17 mouse cellular contexts compared by ENCODE assay signal in the genomic region with DNA sequence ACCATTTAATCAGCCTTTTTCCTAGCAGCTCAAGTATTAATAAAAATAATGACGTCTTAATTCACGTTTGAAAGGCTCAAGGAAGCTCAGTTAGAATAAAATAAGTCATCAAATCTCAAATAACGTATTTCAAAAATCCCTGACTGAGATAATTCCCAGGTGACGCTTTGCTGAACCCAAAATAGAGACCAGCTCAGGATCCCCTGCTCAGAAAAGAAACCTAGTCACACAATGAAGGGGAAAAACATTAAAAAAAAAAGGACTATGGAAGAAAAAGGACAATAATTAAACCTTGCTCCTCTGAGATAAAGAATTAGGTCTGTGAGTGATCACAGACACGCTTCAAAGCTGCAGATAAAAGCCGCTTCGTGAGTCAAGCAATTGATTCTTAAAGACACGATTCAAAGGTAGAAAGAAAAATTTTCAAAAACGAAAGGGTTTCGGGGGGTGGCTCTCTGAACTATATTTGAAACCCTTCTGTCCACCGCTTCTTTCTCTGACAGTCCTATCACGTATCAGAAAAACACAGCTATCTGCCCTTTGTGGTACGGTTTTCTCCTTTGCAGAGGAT. TPM values are rescaled to one million over a fixed set of nuclear protein-coding genes. Genes with fewer than 3 reads are reported as not detected.
DNase-seq lines count a peak whose midpoint lies in the region; ATAC-seq and TF ChIP-seq lines count a peak whose summit lies in the region.
"Had no signal": no experiment of that assay in that cellular context is flagged by ENCODE, and none has a peak within 500 bp of the region (broad histone marks: within the 10 kb centered on the region; RNA-seq: fewer than 3 reads in every experiment).

No protein-coding gene starts in this region.

- H3K4me1 ChIP-seq in forebrain, embryonic 12.5 days, result peaks cover 91% of the 10 kb centered on the region
- peaks cover 83% of the 10 kb centered on the region for H3K4me1 ChIP-seq in forebrain, embryonic 16.5 days (replicated peaks; ENCODE audit: control insufficient read depth, insufficient read depth, low read length)
- peaks cover 24% of the 10 kb centered on the region for H3K4me1 ChIP-seq in hindbrain, postnatal 0 days (ENCODE audit: insufficient read depth, low read length)
- no peaks in the 10 kb centered on the region; the same call in none of the 2 replicates for H3K4me1 ChIP-seq in lung, adult 2 months (ENCODE audit: control insufficient read depth, insufficient read depth, low read length)

- H3K9me3 ChIP-seq in forebrain, embryonic 12.5 days, result no peaks in the 10 kb centered on the region
- H3K9me3 ChIP-seq in forebrain, embryonic 16.5 days (ENCODE audit: control insufficient read depth, low read length), result no peaks in the 10 kb centered on the region
- no peaks in the 10 kb centered on the region for H3K9me3 ChIP-seq in hindbrain, postnatal 0 days (ENCODE audit: low read length)
- H3K9me3 ChIP-seq: heart, embryonic 13.5 days had no signal

- 48% methylated on average over 13 of the region's 13 CpGs for WGBS in forebrain, embryonic 12.5 days
- WGBS in forebrain, embryonic 16.5 days, result 38% methylated on average over 13 of the region's 13 CpGs
- WGBS in hindbrain, postnatal 0 days, result 66% methylated on average over 13 of the region's 13 CpGs
- WGBS in lung, adult 2 months, result 89% methylated on average over 13 of the region's 13 CpGs

- no peak overlapping the region for H3K9ac ChIP-seq in forebrain, embryonic 12.5 days
- H3K9ac ChIP-seq in forebrain, embryonic 16.5 days (replicated peaks; ENCODE audit: low read depth, low read length), result peak overlapping the region; percentile 30; the same call in 1 of the 2 replicates
- H3K9ac ChIP-seq in hindbrain, postnatal 0 days (replicated peaks; ENCODE audit: low read length), result no peak overlapping the region
- H3K9ac ChIP-seq: heart, embryonic 13.5 days; liver, embryonic 14.5 days had no signal

- 0 out of 2 replicates have a peak, but pooled peaks cover 5% of the 10 kb centered on the region for H3K27me3 ChIP-seq in forebrain, embryonic 12.5 days
- H3K27me3 ChIP-seq in forebrain, embryonic 16.5 days (replicated peaks; ENCODE audit: control insufficient read depth, insufficient read depth, low read length), result no peaks in the 10 kb centered on the region
- no peaks in the 10 kb centered on the region for H3K27me3 ChIP-seq in hindbrain, postnatal 0 days (ENCODE audit: insufficient read depth, low read length)

- H3K27ac ChIP-seq in forebrain, embryonic 12.5 days, result no peak overlapping the region
- H3K27ac ChIP-seq in forebrain, embryonic 16.5 days (ENCODE audit: low read length), result no peak overlapping the region
- H3K27ac ChIP-seq in hindbrain, postnatal 0 days, result no peak overlapping the region
- H3K27ac ChIP-seq: heart, embryonic 13.5 days; liver, embryonic 14.5 days had no signal

- H3K4me2 ChIP-seq in forebrain, embryonic 12.5 days, result peak overlapping the region; percentile 28; the same call in 1 of the 2 replicates
- peak overlapping the region; percentile 43 for H3K4me2 ChIP-seq in forebrain, embryonic 16.5 days (ENCODE audit: low read length)
- H3K4me2 ChIP-seq in hindbrain, postnatal 0 days (ENCODE audit: low read depth, low read length), result peak overlapping the region; percentile 30
- H3K4me2 ChIP-seq: heart, embryonic 13.5 days had no signal

- TF ChIP-seq CTCF in hindbrain, postnatal 0 days (IDR thresholded peaks at IDR 0.05; ENCODE audit: low read depth), result no peak
- TF ChIP-seq CTCF in lung, adult 2 months (IDR thresholded peaks at IDR 0.05; ENCODE audit: insufficient read depth, low read length), result no peak

- no peak for ATAC-seq in forebrain, embryonic 12.5 days (ENCODE audit: low FRiP score)
- no peak for ATAC-seq in forebrain, embryonic 16.5 days
- no peak for ATAC-seq in hindbrain, postnatal 0 days
- ATAC-seq in megakaryocyte progenitor cell, adult 5-6 weeks (replicated peaks; ENCODE audit: poor library complexity), result no peak

- no peak for TF ChIP-seq POLR2A in lung, adult 2 months (IDR thresholded peaks at IDR 0.05; ENCODE audit: borderline replicate concordance, extremely low read depth, low read depth, low read length)

- no peak overlapping the region for H3K4me3 ChIP-seq in forebrain, embryonic 12.5 days (replicated peaks)
- peak overlapping the region; percentile 18; the same call in 1 of the 2 replicates for H3K4me3 ChIP-seq in forebrain, embryonic 16.5 days (replicated peaks; ENCODE audit: low read length)
- H3K4me3 ChIP-seq in hindbrain, postnatal 0 days (ENCODE audit: low read length), result no peak overlapping the region
- no peak overlapping the region for H3K4me3 ChIP-seq in lung, adult 2 months (replicated peaks; ENCODE audit: extremely low read depth, low read depth, low read length)
- H3K4me3 ChIP-seq: heart, embryonic 13.5 days had no signal

- H3K36me3 ChIP-seq in forebrain, embryonic 12.5 days (replicated peaks), result peaks cover 31% of the 10 kb centered on the region
- peaks cover 3% of the 10 kb centered on the region; the same call in 1 of the 2 replicates for H3K36me3 ChIP-seq in forebrain, embryonic 16.5 days (ENCODE audit: control insufficient read depth, insufficient read depth)
- no peaks in the 10 kb centered on the region for H3K36me3 ChIP-seq in hindbrain, postnatal 0 days (ENCODE audit: insufficient read depth, low read length)

- no peak for DNase-seq in hindbrain, postnatal 0 days (ENCODE audit: low spot score)
- peak; percentile 10 for DNase-seq in neural tube, embryonic 10.5 days (ENCODE audit: extremely low spot score, low spot score)
- DNase-seq in urinary bladder, postnatal 14 days (ENCODE audit: low spot score), result no peak
- DNase-seq in lung, adult 2 months, result no peak
- DNase-seq: adrenal gland, adult 2 months; cerebellum, adult 18-20 months; gastrocnemius, postnatal 36 days; kidney, adult 2 months; kidney, postnatal 4 days; lung, postnatal 14 days; right cerebral cortex, adult 18-20 months had no signal

RNA-seq across cellular contexts. Expression of gene Epha4, which starts 13.4 kb away (rescaled TPM):
- polyA plus RNA-seq in forebrain, embryonic 12.5 days (2016; fragmentation: Nextera tagmentation; extraction: Ambion mirVana), result 56.2 and 58.4 TPM in 2 replicates
- 76.4 and 89.5 TPM in 2 replicates for polyA plus RNA-seq in forebrain, embryonic 16.5 days (2015; fragmentation: Nextera tagmentation; extraction: Ambion mirVana)
- total RNA-seq in hindbrain, postnatal 0 days (2014; rRNA removed), result 88.1 and 107 TPM in 2 replicates
- 34.2 and 36.0 TPM in 2 replicates for polyA plus RNA-seq in hindbrain, postnatal 0 days (2015; fragmentation: Nextera tagmentation; extraction: Ambion mirVana)
- total RNA-seq in megakaryocyte progenitor cell, adult 5-6 weeks (2015), result 0.07 TPM in 1 of 2 replicates, not detected in the other
- 1.0 TPM in 1 of 2 replicates, not detected in the other for total RNA-seq in megakaryocyte progenitor cell, adult 5-6 weeks (2017)
- 8.3 and 20.6 TPM in 2 replicates for polyA plus RNA-seq in lung, adult 2 months (2012; rRNA removed)
- total RNA-seq: MEL had no signal
